Mouse (Mus musculus) CH12.LX (cell line): ENCODE measurements around the gene Dnajc7. TPM values are rescaled to one million over a fixed set of nuclear protein-coding genes. Genes with fewer than 3 reads are reported as not detected.

Source experiments
- DNase-seq: peaks from one replicate; pipeline ENCODE4 v3.0.0-alpha.2; 2013; ENCODE audit errors: extremely low read depth
- H3K27ac ChIP-seq: 2 replicates; pipeline ENCODE4 v1.5.1; 2012; ENCODE audit warnings: low read depth, mild to moderate bottlenecking, control low read depth, moderate library complexity; ENCODE audit not compliant: insufficient read depth
- H3K27me3 ChIP-seq: replicated peaks from 2 replicates; pipeline ENCODE3; 2012; ENCODE audit warnings: inconsistent platforms
- H3K36me3 ChIP-seq, 2 experiments: replicated peaks in 1 of 2; 2 replicates each; pipeline versions ENCODE3 to v1.6.1; 2012; ENCODE audit warnings: inconsistent platforms in 1 of 2, low read length in 1 of 2, mild to moderate bottlenecking in 1 of 2, mixed read lengths in 1 of 2, moderate library complexity in 1 of 2; ENCODE audit not compliant: control insufficient read depth in 1 of 2, insufficient read depth in 1 of 2
- H3K4me1 ChIP-seq, 2 experiments: 2 replicates each; pipeline ENCODE4 v1.6.1; 2012; ENCODE audit warnings: inconsistent platforms in 1 of 2, moderate library complexity in 1 of 2; ENCODE audit not compliant: insufficient read depth in 2 of 2, control insufficient read depth in 1 of 2
- H3K4me2 ChIP-seq: 2 replicates; pipeline ENCODE4 v1.6.1; 2012; ENCODE audit warnings: low read depth, mild to moderate bottlenecking, control low read depth; ENCODE audit not compliant: poor library complexity, insufficient read depth, severe bottlenecking
- H3K4me3 ChIP-seq, 3 experiments: fragments of 150-350 bp in 1 of 3; sonication (generic) in 1 of 3; replicated peaks in 1 of 3; 2 replicates each; pipeline versions ENCODE3 to v1.5.1; 2011 to 2012; ENCODE audit warnings: low read depth in 2 of 3, low read length in 2 of 3, mild to moderate bottlenecking in 2 of 3, moderate library complexity in 2 of 3, control low read depth in 1 of 3, improper control_type of control experiment in 1 of 3, inconsistent platforms in 1 of 3, mixed read lengths in 1 of 3; ENCODE audit not compliant: poor library complexity in 1 of 3
- H3K79me2 ChIP-seq: replicated peaks from 2 replicates; pipeline ENCODE4 v1.6.1; 2012; ENCODE audit warnings: mild to moderate bottlenecking, moderate library complexity; ENCODE audit not compliant: control insufficient read depth, poor library complexity, insufficient read depth, severe bottlenecking; ENCODE audit errors: extremely low read depth
- H3K9ac ChIP-seq: 2 replicates; pipeline ENCODE4 v1.6.1; 2012; ENCODE audit warnings: low read depth, mild to moderate bottlenecking, control low read depth, moderate library complexity; ENCODE audit not compliant: insufficient read depth
- H3K9me3 ChIP-seq: replicated peaks from 2 replicates; pipeline ENCODE3; 2012; ENCODE audit warnings: low read length, inconsistent platforms, mixed read lengths
- BHLHE40 ChIP-seq: IDR thresholded peaks from 2 replicates; pipeline ENCODE4 v1.6.1; 2011; ENCODE audit warnings: mild to moderate bottlenecking, low read depth, low read length, improper control_type of control experiment
- CHD1 ChIP-seq: IDR thresholded peaks from 2 replicates; pipeline ENCODE4 v1.6.1; 2012; ENCODE audit warnings: low read depth, low read length, improper control_type of control experiment, inconsistent platforms
- CHD2 ChIP-seq: IDR thresholded peaks from 2 replicates; pipeline ENCODE4 v1.6.1; 2011; ENCODE audit warnings: low read length, improper control_type of control experiment
- E2F4 ChIP-seq: IDR thresholded peaks from 2 replicates; pipeline ENCODE4 v1.6.1; 2011; ENCODE audit warnings: low read depth, low read length, improper control_type of control experiment; ENCODE audit not compliant: insufficient replicate concordance
- ELF1 ChIP-seq: IDR thresholded peaks from 2 replicates; pipeline ENCODE4 v1.6.1; 2014; ENCODE audit warnings: low read depth, mild to moderate bottlenecking, inconsistent platforms, low read length, improper control_type of control experiment
- EP300 ChIP-seq: IDR thresholded peaks from 2 replicates; pipeline ENCODE4 v1.6.1; 2011; ENCODE audit warnings: low read length, improper control_type of control experiment
- ETS1 ChIP-seq: conservative IDR thresholded peaks from 2 replicates; pipeline ENCODE4 v1.6.1; 2012; ENCODE audit warnings: low read depth, mild to moderate bottlenecking, inconsistent platforms, low read length, improper control_type of control experiment, moderate library complexity
- GABPA ChIP-seq: IDR thresholded peaks from 2 replicates; pipeline ENCODE4 v1.6.1; 2012; ENCODE audit warnings: low read depth, low read length, improper control_type of control experiment, inconsistent platforms; ENCODE audit not compliant: insufficient replicate concordance
- HCFC1 ChIP-seq: IDR thresholded peaks from 2 replicates; pipeline ENCODE4 v1.6.1; 2012; ENCODE audit warnings: low read depth, mild to moderate bottlenecking, inconsistent platforms, low read length, improper control_type of control experiment
- IRF4 ChIP-seq: IDR thresholded peaks from 2 replicates; pipeline ENCODE4 v1.6.1; 2014; ENCODE audit warnings: low read depth, mild to moderate bottlenecking, inconsistent platforms, low read length, improper control_type of control experiment
- JUN ChIP-seq: IDR thresholded peaks from 2 replicates; pipeline ENCODE4 v1.6.1; 2011; ENCODE audit warnings: low read depth, mild to moderate bottlenecking, low read length, improper control_type of control experiment, moderate library complexity; ENCODE audit not compliant: insufficient read depth
- JUND ChIP-seq: conservative IDR thresholded peaks from 2 replicates; pipeline ENCODE4 v1.6.1; 2011; ENCODE audit warnings: low read depth, low read length, improper control_type of control experiment
- KAT2A ChIP-seq: IDR thresholded peaks from 2 replicates; pipeline ENCODE4 v1.6.1; 2012; ENCODE audit warnings: low read length, improper control_type of control experiment, inconsistent platforms; ENCODE audit not compliant: insufficient replicate concordance
- MAFK ChIP-seq: IDR thresholded peaks from 2 replicates; pipeline ENCODE4 v1.6.1; 2011; ENCODE audit warnings: low read length, improper control_type of control experiment; ENCODE audit not compliant: insufficient replicate concordance
- MAX ChIP-seq: IDR thresholded peaks from 2 replicates; pipeline ENCODE4 v1.6.1; 2011; ENCODE audit warnings: low read length, improper control_type of control experiment
- MAZ ChIP-seq: IDR thresholded peaks from 2 replicates; pipeline ENCODE4 v1.6.1; 2012; ENCODE audit warnings: low read depth, mild to moderate bottlenecking, inconsistent platforms, low read length, improper control_type of control experiment, moderate library complexity
- MEF2A ChIP-seq: IDR thresholded peaks from 2 replicates; pipeline ENCODE4 v1.6.1; 2014; ENCODE audit warnings: low read depth, mild to moderate bottlenecking, inconsistent platforms, low read length, improper control_type of control experiment, borderline replicate concordance
- MXI1 ChIP-seq: IDR thresholded peaks from 2 replicates; pipeline ENCODE4 v1.6.1; 2011; ENCODE audit warnings: mild to moderate bottlenecking, low read depth, low read length, improper control_type of control experiment
- MYC ChIP-seq: IDR thresholded peaks from 2 replicates; pipeline ENCODE4 v1.6.1; 2011; ENCODE audit warnings: low read depth, mild to moderate bottlenecking, improper control_type of control experiment, low read length
- NELFE ChIP-seq: IDR thresholded peaks from 2 replicates; pipeline ENCODE4 v1.6.1; 2011; ENCODE audit warnings: low read depth, low read length, improper control_type of control experiment
- POLR2AphosphoS2 ChIP-seq: IDR thresholded peaks from 2 replicates; pipeline ENCODE4 v1.6.1; 2011; ENCODE audit warnings: low read depth, low read length, improper control_type of control experiment
- RCOR1 ChIP-seq: conservative IDR thresholded peaks from 2 replicates; pipeline ENCODE4 v1.6.1; 2012; ENCODE audit warnings: low read depth, mild to moderate bottlenecking, inconsistent platforms, low read length, improper control_type of control experiment
- SIN3A ChIP-seq: IDR thresholded peaks from 2 replicates; pipeline ENCODE4 v1.6.1; 2012; ENCODE audit warnings: low read length, improper control_type of control experiment, inconsistent platforms
- TBP ChIP-seq: conservative IDR thresholded peaks from 2 replicates; pipeline ENCODE4 v1.6.1; 2011; ENCODE audit warnings: low read depth, low read length, improper control_type of control experiment
- USF1 ChIP-seq: IDR thresholded peaks from 2 replicates; pipeline ENCODE4 v1.6.1; 2014; ENCODE audit warnings: low read depth, mild to moderate bottlenecking, inconsistent platforms, low read length, improper control_type of control experiment
- ZC3H11A ChIP-seq: IDR thresholded peaks from 2 replicates; pipeline ENCODE4 v1.6.1; 2012; ENCODE audit warnings: low read depth, mild to moderate bottlenecking, inconsistent platforms, low read length, improper control_type of control experiment
- ZKSCAN1 ChIP-seq: IDR thresholded peaks from 2 replicates; pipeline ENCODE4 v1.6.1; 2012; ENCODE audit warnings: low read depth, inconsistent platforms, low read length, improper control_type of control experiment, borderline replicate concordance
- ZMIZ1 ChIP-seq: IDR thresholded peaks from 2 replicates; pipeline ENCODE4 v1.6.1; 2012; ENCODE audit warnings: low read depth, mild to moderate bottlenecking, inconsistent platforms, low read length, improper control_type of control experiment
- ZNF384 ChIP-seq: IDR thresholded peaks from 2 replicates; pipeline ENCODE4 v1.6.1; 2012; ENCODE audit warnings: low read depth, low read length, improper control_type of control experiment, inconsistent platforms
- dilution Hi-C: fragments of 300-500 bp; cut with MboI; formaldehyde crosslinking; loops from 2 replicates; pipeline ENCODE4 v1.14.3; 2020; ENCODE audit warnings: low sequenced_read_pairs; ENCODE audit not compliant: extremely low pct_unique_long_range_greater_than_20kb, extremely low pct_ligation_motif_present
- in situ Hi-C: fragments of 300-500 bp; cut with MboI; formaldehyde crosslinking; loops from 3 replicates; pipeline ENCODE4 v1.14.3; 2019; ENCODE audit warnings: low sequenced_read_pairs, low pct_ligation_motif_present, low pct_unique_long_range_greater_than_20kb, mixed read lengths
- polyA plus RNA-seq: library from polyadenylated mRNA; unstranded; fragments of >175 nt; gene quantifications from 2 replicates; pipeline ENCODE4 v1.2.1, GENCODE M21; 2012; ENCODE audit warnings: low read depth; ENCODE audit not compliant: insufficient read length
- total RNA-seq, 2 experiments: library from RNA; depleted of rRNA; stranded (reverse); fragments of 300-350 nt in 1 of 2; fragments of >200 nt in 1 of 2; gene quantifications; 2 replicates each; pipeline ENCODE4 v1.2.3; 2012 to 2014

Dnajc7 gene
- total and polyA plus RNA-seq, 3 experiments: 123 to 455 (median 249) TPM

DNA sequence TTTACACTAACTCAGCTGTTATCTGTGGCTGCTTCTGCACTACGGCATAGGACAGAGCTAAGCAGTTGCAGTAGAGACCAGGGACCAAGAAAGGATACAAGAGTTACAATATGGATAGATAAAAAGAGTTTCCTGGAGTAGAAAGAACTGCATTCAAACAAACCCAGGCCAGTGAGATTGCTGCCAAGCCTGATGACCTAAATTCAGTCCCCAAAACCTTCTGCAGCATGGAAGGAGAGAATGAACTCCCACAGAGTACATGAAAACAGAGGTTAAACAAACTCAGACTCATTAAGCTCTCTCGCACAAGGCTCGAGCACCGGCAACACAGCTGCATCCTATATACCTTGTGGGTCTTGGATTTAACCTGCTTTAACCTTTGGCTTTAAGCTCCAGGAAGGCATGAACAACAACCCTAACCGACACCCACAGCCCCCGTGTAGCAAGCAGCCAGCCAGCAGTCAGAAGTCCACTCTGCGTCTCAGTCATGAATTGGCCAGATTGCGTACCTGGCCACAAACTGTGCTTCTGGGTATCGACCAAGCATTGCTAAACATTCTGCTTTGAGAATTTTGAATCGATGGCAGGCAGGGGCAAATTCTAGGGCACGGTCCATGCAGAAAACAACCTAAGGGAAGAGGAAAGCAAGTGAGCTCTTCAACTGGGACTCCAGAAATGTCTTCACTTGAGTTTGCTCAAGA, 27.5 kb downstream of the Dnajc7 start:
- Histone ChIP-seq H3K4me3 (no peak overlapping the region), H3K4me2 (no peak overlapping the region), H3K79me2 (peaks cover 34% of the 10 kb centered on the region), H3K9me3 (no peaks in the 10 kb centered on the region), H3K4me1 (peaks cover 25 to 40% of the 10 kb centered on the region in 2 experiments), H3K9ac (no peak overlapping the region), H3K36me3 (peaks cover 86 to 97% of the 10 kb centered on the region in 2 experiments), H3K27me3 (no peaks in the 10 kb centered on the region), H3K27ac (no peak overlapping the region)
- dilution Hi-C loops (no loop called here), in situ Hi-C loops (no loop called here)
- TF ChIP-seq JUN (no peak), POLR2AphosphoS2 (no peak), GABPA (no peak), TBP (no peak), KAT2A (no peak), HCFC1 (no peak), IRF4 (no peak), ZMIZ1 (no peak), ETS1 (no peak), JUND (no peak), E2F4 (no peak), NELFE (no peak), MAFK (no peak), ZC3H11A (no peak)
- no peak for DNase-seq

DNA sequence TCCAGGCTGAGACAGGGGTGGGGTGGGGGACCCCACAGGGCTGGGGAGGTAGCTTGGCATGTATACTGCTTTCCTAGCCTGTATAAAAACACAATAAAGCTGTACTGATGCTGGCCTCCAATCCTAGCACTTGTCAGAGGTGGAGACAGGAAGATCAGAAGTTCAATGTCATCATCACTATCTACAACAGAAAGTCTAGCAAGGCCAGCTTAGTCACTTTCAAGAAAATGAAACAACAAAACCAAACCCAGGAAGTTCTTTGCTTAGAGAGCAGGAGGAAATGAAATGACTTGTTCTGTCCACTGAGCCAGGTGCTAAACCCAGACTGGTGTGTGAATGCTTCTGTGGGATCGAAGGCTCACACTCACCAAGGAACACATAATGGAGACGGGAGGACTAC, 31.5 kb downstream of the Dnajc7 start:
- peaks cover 20% of the 10 kb centered on the region; the same call in 1 of the 2 replicates for H3K79me2 ChIP-seq
- no peak overlapping the region for H3K4me3 ChIP-seq
- peaks cover 33 to 63% of the 10 kb centered on the region in 2 experiments for H3K4me1 ChIP-seq
- no peak overlapping the region for H3K9ac ChIP-seq
- no peak overlapping the region for H3K4me2 ChIP-seq
- DNase-seq: no peak
- no peaks in the 10 kb centered on the region for H3K9me3 ChIP-seq
- no peaks in the 10 kb centered on the region for H3K27me3 ChIP-seq
- H3K36me3 ChIP-seq: peaks cover 88 to 96% of the 10 kb centered on the region in 2 experiments
- peak overlapping the region; percentile 89 for H3K27ac ChIP-seq
- in situ Hi-C loops: no loop called here
- dilution Hi-C loops: no loop called here
- TF ChIP-seq GABPA: no peak
- peak; percentile 67 for TF ChIP-seq SIN3A
- peak; percentile 28; the same call in 1 of the 2 replicates for TF ChIP-seq MAX
- TF ChIP-seq RCOR1: 0 out of 2 replicates have a peak, but pooled peaks have one; percentile 31
- TF ChIP-seq ELF1: peak; percentile 76
- TF ChIP-seq ZKSCAN1: no peak
- TF ChIP-seq BHLHE40: 0 out of 2 replicates have a peak, but pooled peaks have one; percentile 21
- peak; percentile 54; the same call in 1 of the 2 replicates for TF ChIP-seq JUND
- peak; percentile 61 for TF ChIP-seq JUN
- TF ChIP-seq MAZ: 0 out of 2 replicates have a peak, but pooled peaks have one; percentile 30
- TF ChIP-seq KAT2A: 0 out of 2 replicates have a peak, but pooled peaks have one; percentile 25
- TF ChIP-seq CHD1: no peak
- peak; percentile 79 for TF ChIP-seq ETS1
- TF ChIP-seq NELFE: no peak
- TF ChIP-seq CHD2: no peak
- peak; percentile 37; the same call in 1 of the 2 replicates for TF ChIP-seq HCFC1
- no peak for TF ChIP-seq ZNF384
- peak; percentile 53; the same call in 1 of the 2 replicates for TF ChIP-seq MEF2A
- TF ChIP-seq EP300: peak; percentile 83
- no peak for TF ChIP-seq USF1
- peak; percentile 80 for TF ChIP-seq IRF4
- no peak for TF ChIP-seq MXI1
- TF ChIP-seq MYC: peak; percentile 64; the same call in 1 of the 2 replicates
